ENCODE assay signal across 8 mouse cellular contexts in genomic region chr15:27465391-27466005, GRCm38 (mm10). TPM values are rescaled to one million over a fixed set of nuclear protein-coding genes. Genes with fewer than 3 reads are reported as not detected.
A peak's percentile ranks its signal among the peaks of the same experiment; 100 is the strongest.
DNase-seq lines count a peak whose midpoint lies in the region; ATAC-seq and TF ChIP-seq lines count a peak whose summit lies in the region.

No protein-coding gene starts in this region.

- no peaks in the 10 kb centered on the region for H3K27me3 ChIP-seq in heart, embryonic 10.5 days (ENCODE audit: insufficient read depth, poor library complexity, severe bottlenecking)
- no peaks in the 10 kb centered on the region for H3K27me3 ChIP-seq in embryonic facial prominence, embryonic 15.5 days
- H3K27me3 ChIP-seq in intestine, embryonic 16.5 days (replicated peaks; ENCODE audit: control insufficient read depth, insufficient read depth, low read length): no peaks in the 10 kb centered on the region
- H3K27me3 ChIP-seq in neural tube, embryonic 13.5 days: no peaks in the 10 kb centered on the region

- intact Hi-C loops in heart, postnatal 25 days (cut with DNase I): loop anchor here (2.0 to 10.0 kb wide), 4 partner anchors 77 to 1481 kb away; partner anchors contain the start of gene Zfp622

- H3K4me1 ChIP-seq in heart, embryonic 10.5 days: peaks cover 4% of the 10 kb centered on the region
- peaks cover 2% of the 10 kb centered on the region in 2 experiments; a peak in 2 of 4 replicates for H3K4me1 ChIP-seq in ES-E14 (ENCODE audit: control insufficient read depth in 2 of 2, insufficient read depth in 2 of 2, low read length in 2 of 2, poor library complexity in 1 of 2)
- H3K4me1 ChIP-seq in embryonic facial prominence, embryonic 15.5 days: peaks cover 20% of the 10 kb centered on the region; the same call in 1 of the 2 replicates
- H3K4me1 ChIP-seq in intestine, embryonic 16.5 days (ENCODE audit: control insufficient read depth, insufficient read depth, low read length): no peaks in the 10 kb centered on the region; the same call in none of the 2 replicates
- peaks cover 48% of the 10 kb centered on the region for H3K4me1 ChIP-seq in neural tube, embryonic 13.5 days (replicated peaks)

- in situ Hi-C loops in ES-E14 (cut with MboI; ENCODE audit: low sequenced_read_pairs in 2 of 2, unreplicated experiment in 2 of 2): no loop called here

- peak overlapping the region; percentile 81 for H3K4me3 ChIP-seq in heart, embryonic 10.5 days
- peak overlapping the region; percentile 72 to 80; a peak in 3 of 4 replicates for H3K4me3 ChIP-seq in ES-E14 (ENCODE audit: insufficient read depth in 1 of 2, low read depth in 1 of 2, low read length in 2 of 2, poor library complexity in 1 of 2, severe bottlenecking in 1 of 2)
- peak overlapping the region; percentile 79 for H3K4me3 ChIP-seq in embryonic facial prominence, embryonic 15.5 days (replicated peaks)
- peak overlapping the region; percentile 83 for H3K4me3 ChIP-seq in intestine, embryonic 16.5 days (ENCODE audit: low read length)
- H3K4me3 ChIP-seq in neural tube, embryonic 13.5 days: peak overlapping the region; percentile 85

- H3K9me3 ChIP-seq in heart, embryonic 10.5 days: no peaks in the 10 kb centered on the region
- H3K9me3 ChIP-seq in ES-E14 (ENCODE audit: control insufficient read depth, insufficient read depth, low read depth, low read length): no peaks in the 10 kb centered on the region
- H3K9me3 ChIP-seq in embryonic facial prominence, embryonic 15.5 days (replicated peaks): no peaks in the 10 kb centered on the region
- H3K9me3 ChIP-seq in intestine, embryonic 16.5 days (ENCODE audit: control insufficient read depth, low read length): no peaks in the 10 kb centered on the region
- H3K9me3 ChIP-seq in neural tube, embryonic 13.5 days: no peaks in the 10 kb centered on the region

- H3K9ac ChIP-seq in ES-E14 (ENCODE audit: insufficient read depth, low read depth, low read length, poor library complexity, severe bottlenecking): no peak overlapping the region; the same call in 1 of the 2 replicates
- peak overlapping the region; percentile 53; the same call in 1 of the 2 replicates for H3K9ac ChIP-seq in embryonic facial prominence, embryonic 15.5 days
- H3K9ac ChIP-seq in intestine, embryonic 16.5 days (ENCODE audit: low read depth, low read length): peak overlapping the region; percentile 85; the same call in 1 of the 2 replicates
- H3K9ac ChIP-seq in neural tube, embryonic 13.5 days: peak overlapping the region; percentile 96

- no peak overlapping the region; the same call in 1 of the 2 replicates for H3K27ac ChIP-seq in heart, embryonic 10.5 days
- H3K27ac ChIP-seq in ES-E14 (ENCODE audit: insufficient read depth, low read depth, low read length, poor library complexity, severe bottlenecking): no peak overlapping the region
- H3K27ac ChIP-seq in embryonic facial prominence, embryonic 15.5 days (replicated peaks): peak overlapping the region; percentile 76; the same call in 1 of the 2 replicates
- H3K27ac ChIP-seq in intestine, embryonic 16.5 days (ENCODE audit: low read length): no peak overlapping the region
- peak overlapping the region; percentile 98 for H3K27ac ChIP-seq in neural tube, embryonic 13.5 days (replicated peaks)

- no peak for DNase-seq in heart, embryonic 10.5 days (ENCODE audit: low spot score)
- no peak for DNase-seq in heart, postnatal 25 days (ENCODE audit: low spot score)
- DNase-seq in ES-E14 (ENCODE audit: low read depth, low spot score): no peak
- DNase-seq in ovary, postnatal 14 days (ENCODE audit: low spot score): no peak
- no peak for DNase-seq in left cerebral cortex, adult 8-10 months (ENCODE audit: low spot score in 2 of 2)

- peak overlapping the region; percentile 87 for H3K4me2 ChIP-seq in embryonic facial prominence, embryonic 15.5 days (replicated peaks)
- peak overlapping the region; percentile 89 for H3K4me2 ChIP-seq in intestine, embryonic 16.5 days (ENCODE audit: low read depth, low read length)
- peak overlapping the region; percentile 73 for H3K4me2 ChIP-seq in neural tube, embryonic 13.5 days

- 28% methylated on average over 8 of the region's 8 CpGs for WGBS in heart, embryonic 10.5 days
- WGBS in embryonic facial prominence, embryonic 15.5 days: 21% methylated on average over 8 of the region's 8 CpGs
- WGBS in intestine, embryonic 16.5 days: 32% methylated on average over 8 of the region's 8 CpGs
- 16% methylated on average over 8 of the region's 8 CpGs for WGBS in neural tube, embryonic 13.5 days

- no peaks in the 10 kb centered on the region for H3K36me3 ChIP-seq in heart, embryonic 10.5 days
- no peaks in the 10 kb centered on the region for H3K36me3 ChIP-seq in ES-E14 (ENCODE audit: control insufficient read depth, insufficient read depth, low read length, poor library complexity, severe bottlenecking)
- no peaks in the 10 kb centered on the region for H3K36me3 ChIP-seq in embryonic facial prominence, embryonic 15.5 days
- H3K36me3 ChIP-seq in intestine, embryonic 16.5 days (ENCODE audit: control insufficient read depth, insufficient read depth, low read length): no peaks in the 10 kb centered on the region
- no peaks in the 10 kb centered on the region for H3K36me3 ChIP-seq in neural tube, embryonic 13.5 days

- no peak for ATAC-seq in embryonic facial prominence, embryonic 15.5 days (ENCODE audit: insufficient number of reproducible peaks, low FRiP score, low TSS enrichment, low read depth)
- no peak for ATAC-seq in intestine, embryonic 16.5 days
- ATAC-seq in neural tube, embryonic 13.5 days (ENCODE audit: low read depth): peak; percentile 42; the same call in 1 of the 2 replicates

TF ChIP-seq in ES-E14, 5 proteins besides CTCF, POLR2A, EP300 and RAD21:
- TF ChIP-seq CHD2 (IDR thresholded peaks at IDR 0.05; ENCODE audit: low read depth, low read length): no peak
- TF ChIP-seq ZC3H11A (IDR thresholded peaks at IDR 0.05; ENCODE audit: borderline replicate concordance, low read depth, low read length): no peak
- TF ChIP-seq MAFK (IDR thresholded peaks at IDR 0.05; ENCODE audit: insufficient read depth, low read depth, low read length): no peak
- no peak for TF ChIP-seq HCFC1 (IDR thresholded peaks at IDR 0.05; ENCODE audit: borderline replicate concordance, insufficient read depth, low read length)
- TF ChIP-seq ZNF384 (IDR thresholded peaks at IDR 0.05; ENCODE audit: low read depth, low read length): no peak

RNA-seq across cellular contexts. Expression of gene Ank, which starts 1.0 kb away (rescaled TPM):
- 8.4 and 11.0 TPM in 2 replicates for polyA plus RNA-seq in heart, embryonic 10.5 days (2016; fragmentation: Nextera tagmentation; extraction: Ambion mirVana)
- 100 to 1,000 TPM; 174 to 208 TPM for total RNA-seq in heart, postnatal 25 days (2021)
- total RNA-seq in ES-E14 (2012; rRNA removed): 9.7 and 12.0 TPM in 2 replicates
- 21.8 and 23.3 TPM in 2 replicates for polyA plus RNA-seq in embryonic facial prominence, embryonic 15.5 days (2015; fragmentation: Nextera tagmentation; extraction: Ambion mirVana)
- 5.9 and 12.1 TPM in 2 replicates for polyA plus RNA-seq in intestine, embryonic 16.5 days (2015; fragmentation: Nextera tagmentation; extraction: Ambion mirVana)
- 14.4 and 15.3 TPM in 2 replicates for polyA plus RNA-seq in neural tube, embryonic 13.5 days (2015; fragmentation: Nextera tagmentation; extraction: Ambion mirVana)
- total RNA-seq in left cerebral cortex, adult 8-10 months (2022): 100 to 1,000 TPM; 195 to 201 (median 197) TPM

Comparison
In these comparisons a context has a peak if more than half of its experiments do, and no peak if none do; other contexts are left out.
1. H3K27ac ChIP-seq: peak in embryonic facial prominence, embryonic 15.5 days (single experiment) and neural tube, embryonic 13.5 days (single experiment); none in heart, embryonic 10.5 days (single experiment), ES-E14 (single experiment) and intestine, embryonic 16.5 days (single experiment).
2. Peak in every context shown above with its lines, with median percentiles within 50 percentile points of each other: H3K4me3 ChIP-seq and H3K4me2 ChIP-seq.